Mouse (Mus musculus) myocyte (in vitro differentiated cells): ENCODE results near the gene 4930562C15Rik. TPM values are rescaled to one million over a fixed set of nuclear protein-coding genes. Genes with fewer than 3 reads are reported as not detected.
"Not testable (repeated sequence)": the region's sequence is repeated elsewhere in the genome, so short reads cannot be mapped to it uniquely, and the experiment has no call there.

Experiments
- H3K27me3 ChIP-seq: one replicate; pipeline ENCODE4 v1.6.1; 2011; ENCODE audit not compliant: control insufficient read depth, insufficient read depth, insufficient read length
- H3K36me3 ChIP-seq: one replicate; pipeline ENCODE4 v1.6.1; 2011; ENCODE audit not compliant: control insufficient read depth, insufficient read depth
- H3K4me2 ChIP-seq: one replicate; pipeline ENCODE4 v1.6.1; 2011; ENCODE audit warnings: low read depth, control low read depth
- H3K4me3 ChIP-seq: one replicate; pipeline ENCODE4 v1.5.1; 2011; ENCODE audit warnings: mild to moderate bottlenecking, control low read depth, moderate library complexity
- H3K79me2 ChIP-seq: one replicate; pipeline ENCODE4 v1.6.1; 2011; ENCODE audit not compliant: control insufficient read depth, insufficient read depth
- H3ac ChIP-seq: one replicate; pipeline ENCODE4 v1.6.1; 2011; ENCODE audit not compliant: control insufficient read depth, insufficient read length
- CEBPB ChIP-seq: IDR thresholded peaks from 2 replicates; pipeline ENCODE4 v1.6.1; 2011; ENCODE audit warnings: mild to moderate bottlenecking, moderate library complexity; ENCODE audit not compliant: poor library complexity, insufficient read depth, severe bottlenecking
- E2F4 ChIP-seq: IDR thresholded peaks from one replicate; pipeline ENCODE4 v1.6.1; 2011; ENCODE audit warnings: mild to moderate bottlenecking, control low read depth, moderate library complexity; ENCODE audit not compliant: insufficient read depth
- MAX ChIP-seq: IDR thresholded peaks from one replicate; pipeline ENCODE4 v1.6.1; 2011; ENCODE audit warnings: low read depth, mild to moderate bottlenecking, control low read depth
- MYOD1 ChIP-seq, 3 experiments: IDR thresholded peaks; one replicate each; pipeline ENCODE4 v1.6.1; 2011; ENCODE audit warnings: control low read depth in 2 of 3, low read depth in 2 of 3, mild to moderate bottlenecking in 2 of 3, moderate library complexity in 1 of 3; ENCODE audit not compliant: insufficient read length in 2 of 3, control insufficient read depth in 1 of 3
- MYOG ChIP-seq, 3 experiments: IDR thresholded peaks; one replicate each; pipeline ENCODE4 v1.6.1; 2011; ENCODE audit warnings: control low read depth in 2 of 3, low read depth in 2 of 3, mild to moderate bottlenecking in 2 of 3; ENCODE audit not compliant: insufficient read length in 2 of 3, control insufficient read depth in 1 of 3, insufficient read depth in 1 of 3
- POLR2A ChIP-seq: IDR thresholded peaks from one replicate; pipeline ENCODE4 v1.6.1; 2011; ENCODE audit warnings: low read depth, mild to moderate bottlenecking, control low read depth, moderate library complexity; ENCODE audit not compliant: insufficient read length
- POLR2AphosphoS2 ChIP-seq: IDR thresholded peaks from one replicate; pipeline ENCODE4 v1.6.1; 2011; ENCODE audit warnings: low read depth, control low read depth; ENCODE audit not compliant: insufficient read length
- REST ChIP-seq: IDR thresholded peaks from one replicate; pipeline ENCODE4 v1.6.1; 2011; ENCODE audit warnings: mild to moderate bottlenecking, control low read depth, moderate library complexity; ENCODE audit not compliant: insufficient read depth, insufficient read length
- SRF ChIP-seq: IDR thresholded peaks from one replicate; pipeline ENCODE4 v1.6.1; 2011; ENCODE audit warnings: low read depth; ENCODE audit not compliant: control insufficient read depth, insufficient read length
- TCF12 ChIP-seq: IDR thresholded peaks from one replicate; pipeline ENCODE4 v1.6.1; 2011; ENCODE audit warnings: mild to moderate bottlenecking, control low read depth; ENCODE audit not compliant: poor library complexity, insufficient read depth, severe bottlenecking
- TCF3 ChIP-seq: IDR thresholded peaks from one replicate; pipeline ENCODE4 v1.6.1; 2011; ENCODE audit warnings: low read depth, control low read depth; ENCODE audit not compliant: insufficient read length
- USF1 ChIP-seq: IDR thresholded peaks from one replicate; pipeline ENCODE4 v1.6.1; 2011; ENCODE audit warnings: low read depth, mild to moderate bottlenecking, control low read depth, moderate library complexity
- polyA plus RNA-seq: library from polyadenylated mRNA; unstranded; fragments of >200 nt; fragmentation: generic; extraction: Trizol; gene quantifications from one replicate; pipeline ENCODE4 v1.2.1, GENCODE M21; 2012; ENCODE audit warnings: missing spikeins

4930562C15Rik gene
- polyA plus RNA-seq, 1 experiment, result 0.08 TPM

DNA sequence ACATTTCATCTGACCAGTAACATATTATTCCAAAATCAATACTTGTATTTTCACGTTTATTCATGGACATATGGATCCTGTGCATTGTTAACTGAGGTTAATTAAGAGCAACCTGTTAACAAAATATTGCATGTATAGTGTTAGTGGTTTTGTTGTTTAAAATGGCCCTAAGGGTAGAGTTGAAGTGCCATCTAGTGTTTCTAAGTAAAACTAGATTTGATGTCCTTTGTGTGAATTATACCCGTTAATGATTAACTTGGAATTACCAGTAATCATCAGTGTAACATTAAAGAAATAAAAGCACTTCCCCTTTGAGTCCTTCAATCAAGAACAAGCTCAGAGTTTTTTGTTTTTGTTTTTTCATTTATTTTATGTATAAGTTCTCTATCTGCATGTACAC is 43.9 kb upstream of the 4930562C15Rik start:
- H3K27me3 ChIP-seq, result no peaks in the 10 kb centered on the region
- H3K4me3 ChIP-seq, result no peak overlapping the region
- H3K79me2 ChIP-seq, result peaks cover 31% of the 10 kb centered on the region
- TF ChIP-seq TCF3 (no peak), MYOD1 (IDR thresholded peaks at IDR 0.05; ENCODE audit: control insufficient read depth in 1 of 3, insufficient read length in 2 of 3, low read depth in 2 of 3) (no peak), MAX (no peak)
- H3K4me2 ChIP-seq, result no peak overlapping the region
- no peak overlapping the region for H3ac ChIP-seq
- H3K36me3 ChIP-seq, result no peaks in the 10 kb centered on the region

DNA sequence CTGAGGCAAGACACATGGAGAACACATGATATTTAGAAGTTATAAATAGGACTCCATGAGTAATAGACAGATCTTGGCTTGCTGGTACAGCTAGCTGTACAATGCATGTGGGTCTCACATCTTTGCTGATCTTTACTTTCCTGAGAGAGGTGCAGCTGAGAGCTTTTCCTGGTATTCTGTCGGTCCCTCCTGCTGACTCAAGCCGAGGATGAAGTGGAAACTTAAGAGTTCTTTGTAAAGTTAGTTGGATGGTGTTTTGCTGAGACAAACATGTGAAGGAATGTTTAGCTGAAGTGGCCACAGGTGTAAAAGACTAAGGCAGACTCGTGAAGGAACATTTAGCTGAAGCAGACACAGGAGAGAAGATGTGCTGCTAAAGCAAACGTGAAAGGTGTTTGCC is 38.6 kb upstream of the 4930562C15Rik start:
- Histone ChIP-seq H3K4me3 (no peak overlapping the region), H3K4me2 (no peak overlapping the region), H3K27me3 (no peaks in the 10 kb centered on the region), H3K36me3 (no peaks in the 10 kb centered on the region), H3K79me2 (no peaks in the 10 kb centered on the region), H3ac (no peak overlapping the region)
- no peak for TF ChIP-seq E2F4
- no peak for TF ChIP-seq MYOG (IDR thresholded peaks at IDR 0.05; ENCODE audit: control insufficient read depth in 1 of 3, insufficient read depth in 1 of 3, insufficient read length in 2 of 3, low read depth in 2 of 3)
- no peak for TF ChIP-seq MYOD1 (IDR thresholded peaks at IDR 0.05; ENCODE audit: control insufficient read depth in 1 of 3, insufficient read length in 2 of 3, low read depth in 2 of 3)
- TF ChIP-seq TCF12, result no peak
- no peak for TF ChIP-seq POLR2A
- TF ChIP-seq POLR2AphosphoS2, result no peak
- no peak for TF ChIP-seq CEBPB
- no peak for TF ChIP-seq REST
- no peak for TF ChIP-seq USF1
- no peak for TF ChIP-seq TCF3
- TF ChIP-seq SRF, result no peak
- TF ChIP-seq MAX, result no peak

DNA sequence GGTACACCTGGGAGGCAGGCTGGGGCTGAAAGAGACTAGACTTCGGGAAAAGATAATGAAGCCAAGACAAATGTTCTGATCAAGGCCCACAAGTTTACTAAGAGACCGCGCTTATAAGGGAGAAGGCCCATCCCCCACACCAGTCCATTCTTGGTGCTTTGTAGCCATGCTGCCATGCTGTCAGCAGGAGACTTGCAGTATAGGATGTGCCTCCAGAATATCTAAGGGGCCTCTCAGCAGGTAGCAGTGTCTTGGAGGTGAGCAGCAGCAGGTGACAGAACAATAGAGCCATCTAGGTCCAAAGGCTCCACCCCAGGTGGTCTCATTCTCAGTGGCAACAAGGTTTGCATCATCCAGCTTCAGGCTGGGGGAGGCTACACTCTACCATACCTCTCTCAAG is 16.9 kb upstream of the 4930562C15Rik start:
- no peak overlapping the region for H3ac ChIP-seq
- no peaks in the 10 kb centered on the region for H3K79me2 ChIP-seq
- TF ChIP-seq POLR2A (no peak), SRF (no peak), MAX (no peak), POLR2AphosphoS2 (no peak), CEBPB (no peak), E2F4 (no peak)
- H3K36me3 ChIP-seq, result no peaks in the 10 kb centered on the region
- H3K4me2 ChIP-seq, result no peak overlapping the region
- H3K27me3 ChIP-seq, result no peaks in the 10 kb centered on the region
- no peak overlapping the region for H3K4me3 ChIP-seq

DNA sequence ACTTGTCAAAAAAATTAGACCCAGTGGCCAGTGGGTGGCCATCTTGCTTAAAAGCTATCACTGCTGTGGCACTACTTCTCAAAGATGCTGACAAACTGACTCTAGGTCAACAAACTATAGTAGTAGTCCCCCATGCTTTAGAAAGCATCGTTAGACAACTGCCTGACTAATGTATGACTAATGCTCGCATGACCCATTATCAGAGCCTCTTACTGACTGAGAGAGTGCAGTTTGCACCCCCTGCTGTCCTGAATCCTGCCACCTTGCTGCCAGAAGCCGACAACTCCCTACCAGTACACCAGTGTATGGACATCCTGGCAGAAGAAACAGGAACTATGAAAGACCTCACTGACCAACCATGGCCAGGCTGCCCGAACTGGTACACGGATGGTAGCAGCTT is 10.8 kb upstream of the 4930562C15Rik start:
- H3K4me3 ChIP-seq, H3K79me2 ChIP-seq, H3K36me3 ChIP-seq, H3K4me2 ChIP-seq, H3ac ChIP-seq, H3K27me3 ChIP-seq: not testable (repeated sequence)

DNA sequence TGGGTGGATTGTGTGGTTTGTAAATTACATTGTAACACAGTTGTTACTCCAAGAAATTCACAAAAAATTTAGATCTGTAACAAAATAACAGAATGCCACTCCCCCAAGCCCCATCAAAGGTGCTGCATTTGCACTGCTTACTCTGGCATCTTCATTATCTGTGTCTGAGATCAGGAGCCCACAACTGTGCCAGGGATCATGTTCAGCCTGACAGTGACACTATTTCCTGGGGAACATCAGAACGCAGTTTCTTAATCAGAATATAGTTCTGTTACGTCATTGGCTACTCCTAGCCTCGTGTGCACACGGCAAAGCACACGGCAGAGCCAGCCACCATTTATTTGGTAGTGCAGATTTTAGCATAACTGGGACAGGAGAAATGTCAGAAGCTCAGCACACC is 7.6 kb upstream of the 4930562C15Rik start:
- H3K27me3 ChIP-seq, result no peaks in the 10 kb centered on the region
- no peak overlapping the region for H3K4me2 ChIP-seq
- TF ChIP-seq MYOD1 (IDR thresholded peaks at IDR 0.05; ENCODE audit: control insufficient read depth in 1 of 3, insufficient read length in 2 of 3, low read depth in 2 of 3) (no peak), CEBPB (no peak), POLR2AphosphoS2 (no peak), SRF (no peak), MYOG (IDR thresholded peaks at IDR 0.05; ENCODE audit: control insufficient read depth in 1 of 3, insufficient read depth in 1 of 3, insufficient read length in 2 of 3, low read depth in 2 of 3) (no peak), USF1 (no peak), TCF12 (no peak), TCF3 (no peak), E2F4 (no peak), REST (no peak), MAX (no peak), POLR2A (no peak)
- H3K36me3 ChIP-seq, result no peaks in the 10 kb centered on the region
- no peak overlapping the region for H3ac ChIP-seq
- H3K4me3 ChIP-seq, result no peak overlapping the region
- no peaks in the 10 kb centered on the region for H3K79me2 ChIP-seq

DNA sequence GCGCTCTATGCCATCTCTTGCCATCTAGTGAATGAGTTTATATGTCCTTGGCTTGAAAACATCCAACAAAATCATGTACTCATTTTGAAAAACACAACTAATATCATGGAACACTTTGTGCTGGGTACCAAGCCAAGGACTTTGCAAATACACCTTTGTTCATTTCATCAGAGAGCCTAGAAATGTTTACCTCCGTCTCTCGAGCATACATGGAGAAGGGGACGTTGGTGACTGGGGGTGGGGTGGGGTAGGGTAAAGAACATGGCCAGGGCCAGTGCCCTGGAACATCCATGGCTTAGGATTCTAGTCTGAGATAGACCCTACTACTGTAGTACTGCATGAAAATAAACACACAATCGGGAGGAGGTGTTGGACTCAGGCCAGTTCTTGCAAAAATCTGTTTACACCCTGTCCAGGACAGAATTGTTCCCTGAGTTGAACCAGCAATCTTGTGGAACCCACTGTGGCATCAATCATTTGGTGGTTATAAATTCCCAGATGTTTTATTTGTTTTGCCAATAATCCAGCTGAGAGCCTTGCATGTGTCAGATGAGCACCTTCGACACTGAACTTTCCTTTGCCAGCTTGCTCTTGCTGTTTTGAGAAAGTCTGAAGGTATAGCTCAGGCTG is 5.8 kb upstream of the 4930562C15Rik start:
- Histone ChIP-seq H3K27me3 (no peaks in the 10 kb centered on the region), H3ac (no peak overlapping the region), H3K4me2 (no peak overlapping the region), H3K79me2 (no peaks in the 10 kb centered on the region), H3K4me3 (no peak overlapping the region), H3K36me3 (no peaks in the 10 kb centered on the region)
- TF ChIP-seq E2F4, result no peak
- no peak for TF ChIP-seq MYOD1 (IDR thresholded peaks at IDR 0.05; ENCODE audit: control insufficient read depth in 1 of 3, insufficient read length in 2 of 3, low read depth in 2 of 3)
- TF ChIP-seq POLR2AphosphoS2, result no peak
- TF ChIP-seq MYOG (IDR thresholded peaks at IDR 0.05; ENCODE audit: control insufficient read depth in 1 of 3, insufficient read depth in 1 of 3, insufficient read length in 2 of 3, low read depth in 2 of 3), result no peak
- TF ChIP-seq SRF, result no peak
- TF ChIP-seq POLR2A, result no peak
- no peak for TF ChIP-seq CEBPB
- no peak for TF ChIP-seq REST
